Mouse (Mus musculus) CH12.LX (cell line): Measurements from ENCODE around the gene Ldlr. TPM values are rescaled to one million over a fixed set of nuclear protein-coding genes. Genes with fewer than 3 reads are reported as not detected.
"Not testable (repeated sequence)": the region's sequence is repeated elsewhere in the genome, so short reads cannot be mapped to it uniquely, and the experiment has no call there.

Experiments used
- DNase-seq: peaks from one replicate; pipeline ENCODE4 v3.0.0-alpha.2; 2013; ENCODE audit errors: extremely low read depth
- H3K27ac ChIP-seq: 2 replicates; pipeline ENCODE4 v1.5.1; 2012; ENCODE audit warnings: low read depth, mild to moderate bottlenecking, control low read depth, moderate library complexity; ENCODE audit not compliant: insufficient read depth
- H3K27me3 ChIP-seq: replicated peaks from 2 replicates; pipeline ENCODE3; 2012; ENCODE audit warnings: inconsistent platforms
- H3K36me3 ChIP-seq, 2 experiments: replicated peaks in 1 of 2; 2 replicates each; pipeline versions ENCODE3 to v1.6.1; 2012; ENCODE audit warnings: inconsistent platforms in 1 of 2, low read length in 1 of 2, mild to moderate bottlenecking in 1 of 2, mixed read lengths in 1 of 2, moderate library complexity in 1 of 2; ENCODE audit not compliant: control insufficient read depth in 1 of 2, insufficient read depth in 1 of 2
- H3K4me1 ChIP-seq, 2 experiments: 2 replicates each; pipeline ENCODE4 v1.6.1; 2012; ENCODE audit warnings: inconsistent platforms in 1 of 2, moderate library complexity in 1 of 2; ENCODE audit not compliant: insufficient read depth in 2 of 2, control insufficient read depth in 1 of 2
- H3K4me2 ChIP-seq: 2 replicates; pipeline ENCODE4 v1.6.1; 2012; ENCODE audit warnings: low read depth, mild to moderate bottlenecking, control low read depth; ENCODE audit not compliant: poor library complexity, insufficient read depth, severe bottlenecking
- H3K4me3 ChIP-seq, 3 experiments: fragments of 150-350 bp in 1 of 3; sonication (generic) in 1 of 3; replicated peaks in 1 of 3; 2 replicates each; pipeline versions ENCODE3 to v1.5.1; 2011 to 2012; ENCODE audit warnings: low read depth in 2 of 3, low read length in 2 of 3, mild to moderate bottlenecking in 2 of 3, moderate library complexity in 2 of 3, control low read depth in 1 of 3, improper control_type of control experiment in 1 of 3, inconsistent platforms in 1 of 3, mixed read lengths in 1 of 3; ENCODE audit not compliant: poor library complexity in 1 of 3
- H3K79me2 ChIP-seq: replicated peaks from 2 replicates; pipeline ENCODE4 v1.6.1; 2012; ENCODE audit warnings: mild to moderate bottlenecking, moderate library complexity; ENCODE audit not compliant: control insufficient read depth, poor library complexity, insufficient read depth, severe bottlenecking; ENCODE audit errors: extremely low read depth
- H3K9ac ChIP-seq: 2 replicates; pipeline ENCODE4 v1.6.1; 2012; ENCODE audit warnings: low read depth, mild to moderate bottlenecking, control low read depth, moderate library complexity; ENCODE audit not compliant: insufficient read depth
- H3K9me3 ChIP-seq: replicated peaks from 2 replicates; pipeline ENCODE3; 2012; ENCODE audit warnings: low read length, inconsistent platforms, mixed read lengths
- BHLHE40 ChIP-seq: IDR thresholded peaks from 2 replicates; pipeline ENCODE4 v1.6.1; 2011; ENCODE audit warnings: mild to moderate bottlenecking, low read depth, low read length, improper control_type of control experiment
- CHD1 ChIP-seq: IDR thresholded peaks from 2 replicates; pipeline ENCODE4 v1.6.1; 2012; ENCODE audit warnings: low read depth, low read length, improper control_type of control experiment, inconsistent platforms
- CHD2 ChIP-seq: IDR thresholded peaks from 2 replicates; pipeline ENCODE4 v1.6.1; 2011; ENCODE audit warnings: low read length, improper control_type of control experiment
- CTCF ChIP-seq, 2 experiments: IDR thresholded peaks in 1 of 2; conservative IDR thresholded peaks in 1 of 2; 2 replicates each; pipeline ENCODE4 v1.5.1; 2011 to 2012; ENCODE audit warnings: low read depth in 2 of 2, low read length in 2 of 2, improper control_type of control experiment in 1 of 2, inconsistent platforms in 1 of 2, mild to moderate bottlenecking in 1 of 2, moderate library complexity in 1 of 2
- ELF1 ChIP-seq: IDR thresholded peaks from 2 replicates; pipeline ENCODE4 v1.6.1; 2014; ENCODE audit warnings: low read depth, mild to moderate bottlenecking, inconsistent platforms, low read length, improper control_type of control experiment
- EP300 ChIP-seq: IDR thresholded peaks from 2 replicates; pipeline ENCODE4 v1.6.1; 2011; ENCODE audit warnings: low read length, improper control_type of control experiment
- ETS1 ChIP-seq: conservative IDR thresholded peaks from 2 replicates; pipeline ENCODE4 v1.6.1; 2012; ENCODE audit warnings: low read depth, mild to moderate bottlenecking, inconsistent platforms, low read length, improper control_type of control experiment, moderate library complexity
- HCFC1 ChIP-seq: IDR thresholded peaks from 2 replicates; pipeline ENCODE4 v1.6.1; 2012; ENCODE audit warnings: low read depth, mild to moderate bottlenecking, inconsistent platforms, low read length, improper control_type of control experiment
- JUND ChIP-seq: conservative IDR thresholded peaks from 2 replicates; pipeline ENCODE4 v1.6.1; 2011; ENCODE audit warnings: low read depth, low read length, improper control_type of control experiment
- KAT2A ChIP-seq: IDR thresholded peaks from 2 replicates; pipeline ENCODE4 v1.6.1; 2012; ENCODE audit warnings: low read length, improper control_type of control experiment, inconsistent platforms; ENCODE audit not compliant: insufficient replicate concordance
- MAFK ChIP-seq: IDR thresholded peaks from 2 replicates; pipeline ENCODE4 v1.6.1; 2011; ENCODE audit warnings: low read length, improper control_type of control experiment; ENCODE audit not compliant: insufficient replicate concordance
- MAX ChIP-seq: IDR thresholded peaks from 2 replicates; pipeline ENCODE4 v1.6.1; 2011; ENCODE audit warnings: low read length, improper control_type of control experiment
- MAZ ChIP-seq: IDR thresholded peaks from 2 replicates; pipeline ENCODE4 v1.6.1; 2012; ENCODE audit warnings: low read depth, mild to moderate bottlenecking, inconsistent platforms, low read length, improper control_type of control experiment, moderate library complexity
- MXI1 ChIP-seq: IDR thresholded peaks from 2 replicates; pipeline ENCODE4 v1.6.1; 2011; ENCODE audit warnings: mild to moderate bottlenecking, low read depth, low read length, improper control_type of control experiment
- NELFE ChIP-seq: IDR thresholded peaks from 2 replicates; pipeline ENCODE4 v1.6.1; 2011; ENCODE audit warnings: low read depth, low read length, improper control_type of control experiment
- PAX5 ChIP-seq: IDR thresholded peaks from 2 replicates; pipeline ENCODE4 v1.6.1; 2012; ENCODE audit warnings: low read length, inconsistent platforms, mixed read lengths
- RCOR1 ChIP-seq: conservative IDR thresholded peaks from 2 replicates; pipeline ENCODE4 v1.6.1; 2012; ENCODE audit warnings: low read depth, mild to moderate bottlenecking, inconsistent platforms, low read length, improper control_type of control experiment
- SIN3A ChIP-seq: IDR thresholded peaks from 2 replicates; pipeline ENCODE4 v1.6.1; 2012; ENCODE audit warnings: low read length, improper control_type of control experiment, inconsistent platforms
- TBP ChIP-seq: conservative IDR thresholded peaks from 2 replicates; pipeline ENCODE4 v1.6.1; 2011; ENCODE audit warnings: low read depth, low read length, improper control_type of control experiment
- TCF12 ChIP-seq: IDR thresholded peaks from 2 replicates; pipeline ENCODE4 v1.6.1; 2014; ENCODE audit warnings: low read depth, mild to moderate bottlenecking, inconsistent platforms, low read length, improper control_type of control experiment
- USF2 ChIP-seq: conservative IDR thresholded peaks from 2 replicates; pipeline ENCODE4 v1.6.1; 2011; ENCODE audit warnings: low read depth, low read length, improper control_type of control experiment
- ZC3H11A ChIP-seq: IDR thresholded peaks from 2 replicates; pipeline ENCODE4 v1.6.1; 2012; ENCODE audit warnings: low read depth, mild to moderate bottlenecking, inconsistent platforms, low read length, improper control_type of control experiment
- ZMIZ1 ChIP-seq: IDR thresholded peaks from 2 replicates; pipeline ENCODE4 v1.6.1; 2012; ENCODE audit warnings: low read depth, mild to moderate bottlenecking, inconsistent platforms, low read length, improper control_type of control experiment
- ZNF384 ChIP-seq: IDR thresholded peaks from 2 replicates; pipeline ENCODE4 v1.6.1; 2012; ENCODE audit warnings: low read depth, low read length, improper control_type of control experiment, inconsistent platforms
- dilution Hi-C: fragments of 300-500 bp; cut with MboI; formaldehyde crosslinking; loops from 2 replicates; pipeline ENCODE4 v1.14.3; 2020; ENCODE audit warnings: low sequenced_read_pairs; ENCODE audit not compliant: extremely low pct_unique_long_range_greater_than_20kb, extremely low pct_ligation_motif_present
- in situ Hi-C: fragments of 300-500 bp; cut with MboI; formaldehyde crosslinking; loops from 3 replicates; pipeline ENCODE4 v1.14.3; 2019; ENCODE audit warnings: low sequenced_read_pairs, low pct_ligation_motif_present, low pct_unique_long_range_greater_than_20kb, mixed read lengths
- polyA plus RNA-seq: library from polyadenylated mRNA; unstranded; fragments of >175 nt; gene quantifications from 2 replicates; pipeline ENCODE4 v1.2.1, GENCODE M21; 2012; ENCODE audit warnings: low read depth; ENCODE audit not compliant: insufficient read length
- total RNA-seq, 2 experiments: library from RNA; depleted of rRNA; stranded (reverse); fragments of 300-350 nt in 1 of 2; fragments of >200 nt in 1 of 2; gene quantifications; 2 replicates each; pipeline ENCODE4 v1.2.3; 2012 to 2014

Gene Ldlr
- total and polyA plus RNA-seq, 3 experiments, result 24.0 to 34.7 (median 24.9) TPM

GRCm38 (mm10) chr9:21768511-21769411, 45.5 kb downstream of the Ldlr start:
- Histone ChIP-seq H3K27me3 (no peaks in the 10 kb centered on the region), H3K79me2 (no peaks in the 10 kb centered on the region), H3K4me2 (no peak overlapping the region), H3K4me3 (no peak overlapping the region), H3K27ac (no peak overlapping the region), H3K36me3 (no peaks in the 10 kb centered on the region), H3K9ac (no peak overlapping the region), H3K4me1 (no peaks in the 10 kb centered on the region)
- in situ Hi-C loops (no loop called here), dilution Hi-C loops (no loop called here)
- no peak for DNase-seq
- TF ChIP-seq JUND (no peak), CHD1 (no peak), ZC3H11A (no peak), CHD2 (no peak), ETS1 (no peak), MXI1 (no peak), NELFE (no peak), TCF12 (no peak), SIN3A (no peak)
- TF ChIP-seq, all 38 proteins: peak for 0
- no peaks in the 10 kb centered on the region for H3K9me3 ChIP-seq

GRCm38 (mm10) chr9:21769558-21770183, 46.4 kb downstream of the Ldlr start:
- Histone ChIP-seq H3K9me3 (no peaks in the 10 kb centered on the region), H3K4me3 (no peak overlapping the region), H3K4me2 (no peak overlapping the region), H3K79me2 (no peaks in the 10 kb centered on the region), H3K36me3 (no peaks in the 10 kb centered on the region), H3K4me1 (no peaks in the 10 kb centered on the region), H3K27me3 (no peaks in the 10 kb centered on the region), H3K9ac (no peak overlapping the region), H3K27ac (no peak overlapping the region)
- in situ Hi-C loops (no loop called here), dilution Hi-C loops (no loop called here)
- DNase-seq, result no peak
- TF ChIP-seq MAZ (no peak), MAX (no peak), TBP (no peak), CTCF (conservative IDR thresholded peaks at IDR 0.05 in 1 of 2, IDR thresholded peaks at IDR 0.05 in 1 of 2; ENCODE audit: low read depth in 2 of 2, low read length in 2 of 2) (no peak), BHLHE40 (no peak), ZNF384 (no peak), ELF1 (no peak), EP300 (no peak), RCOR1 (no peak), USF2 (no peak), JUND (no peak), PAX5 (no peak), HCFC1 (no peak), SIN3A (no peak), ZC3H11A (no peak), KAT2A (no peak), ZMIZ1 (no peak), MAFK (no peak)

- H3K9ac ChIP-seq, H3K4me3 ChIP-seq, H3K27me3 ChIP-seq, H3K4me2 ChIP-seq, dilution Hi-C loops, H3K36me3 ChIP-seq, H3K79me2 ChIP-seq, DNase-seq, H3K27ac ChIP-seq, H3K4me1 ChIP-seq, H3K9me3 ChIP-seq, in situ Hi-C loops: not testable (repeated sequence)
These were observed 50.1 kb downstream of the Ldlr start for GRCm38 (mm10) chr9:21773396-21773795.
